Mouse (Mus musculus): ENCODE results near the gene Chchd4. TPM values are rescaled to one million over a fixed set of nuclear protein-coding genes. Genes with fewer than 3 reads are reported as not detected.

Chchd4 gene
- polyA plus RNA-seq, 1 experiment: 14.0 TPM

DNA sequence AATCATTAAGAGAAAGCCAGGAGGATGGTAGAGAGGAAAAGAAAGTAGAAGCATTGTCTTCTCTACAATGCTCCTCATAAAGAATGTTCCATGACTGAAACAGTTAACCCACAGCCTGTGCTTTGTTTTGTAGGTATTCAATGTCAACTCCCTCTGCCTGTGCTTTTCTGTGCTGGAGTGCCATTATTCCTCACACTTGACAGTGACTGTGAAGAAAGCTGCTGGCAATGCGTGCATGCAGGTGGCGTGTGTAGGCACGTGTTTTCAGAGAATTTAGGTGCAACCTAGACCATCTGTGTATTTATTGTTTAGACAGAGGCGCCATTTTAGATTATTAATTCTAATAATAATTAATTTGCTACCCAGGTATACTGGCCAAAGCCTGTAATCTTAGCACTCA is 49.2 kb downstream of the Chchd4 start:
- DNase-seq (ENCODE audit: low read depth): peak; percentile 51

GRCm38 (mm10) chr6:91421629-91422028 is 51.7 kb downstream of the Chchd4 start:
- TF ChIP-seq CTCF (IDR thresholded peaks at IDR 0.05; ENCODE audit: borderline replicate concordance, extremely low read depth, insufficient read depth, insufficient read length) (no peak), POLR2A (IDR thresholded peaks at IDR 0.05; ENCODE audit: borderline replicate concordance, extremely low read depth, insufficient read depth, insufficient read length, poor library complexity, severe bottlenecking) (no peak)
- no peak for DNase-seq (ENCODE audit: low read depth)

More for the DNA sequence above, 49.2 kb downstream of the Chchd4 start:
- TF ChIP-seq CTCF (IDR thresholded peaks at IDR 0.05; ENCODE audit: borderline replicate concordance, extremely low read depth, insufficient read depth, insufficient read length): no peak
- no peak for TF ChIP-seq POLR2A (IDR thresholded peaks at IDR 0.05; ENCODE audit: borderline replicate concordance, extremely low read depth, insufficient read depth, insufficient read length, poor library complexity, severe bottlenecking)

DNA sequence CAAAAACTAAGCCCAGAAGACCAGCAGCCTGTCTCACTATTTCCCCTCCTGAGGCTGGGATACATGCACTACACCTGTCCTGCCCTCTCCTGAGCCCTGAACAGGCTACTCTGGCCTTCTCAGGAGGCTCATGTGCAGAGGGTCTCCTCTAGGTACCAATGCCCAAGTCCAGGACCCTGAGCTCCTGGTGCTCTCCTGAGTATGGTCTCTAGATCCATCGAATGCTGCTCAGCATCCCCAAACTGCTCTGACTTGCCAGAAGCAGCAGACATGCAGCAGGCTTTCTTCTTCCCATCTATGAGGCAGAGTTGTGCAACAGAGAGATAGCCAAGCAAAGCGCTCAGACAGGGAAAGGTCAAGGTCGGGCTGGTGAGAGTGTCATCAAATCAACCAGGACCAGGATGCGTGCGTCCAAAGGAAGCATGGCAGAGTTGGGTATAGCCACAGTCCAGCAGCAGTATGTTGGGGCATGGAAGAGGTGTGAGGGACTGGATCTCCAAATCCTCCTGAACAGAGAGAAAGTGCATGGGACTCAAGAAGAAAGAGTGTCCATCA is 56.0 kb downstream of the Chchd4 start:
- TF ChIP-seq POLR2A (IDR thresholded peaks at IDR 0.05; ENCODE audit: borderline replicate concordance, extremely low read depth, insufficient read depth, insufficient read length, poor library complexity, severe bottlenecking): no peak
- no peak for TF ChIP-seq CTCF (IDR thresholded peaks at IDR 0.05; ENCODE audit: borderline replicate concordance, extremely low read depth, insufficient read depth, insufficient read length)
- DNase-seq (ENCODE audit: low read depth): no peak

DNA sequence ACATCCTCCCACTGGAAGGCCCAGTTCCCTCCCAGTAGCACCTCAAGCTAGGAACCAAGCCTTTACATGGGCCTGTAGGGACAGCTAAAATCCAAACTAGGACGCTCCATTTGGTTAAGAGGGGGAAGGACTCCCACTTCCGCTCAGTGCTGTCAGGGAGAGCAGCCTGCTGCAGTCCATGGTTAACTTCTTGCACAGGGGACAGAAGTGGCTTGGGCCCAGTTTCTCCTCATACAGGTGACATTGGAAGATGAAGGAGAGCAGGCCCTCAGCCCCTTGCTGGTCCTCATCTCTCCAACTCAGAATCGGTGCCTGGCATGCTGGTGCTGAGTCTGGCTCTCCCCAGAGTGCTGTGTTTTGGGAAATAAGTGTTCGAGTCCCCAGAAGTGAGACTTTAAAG is 57.2 kb downstream of the Chchd4 start:
- DNase-seq (ENCODE audit: low read depth): no peak
- TF ChIP-seq CTCF (IDR thresholded peaks at IDR 0.05; ENCODE audit: borderline replicate concordance, extremely low read depth, insufficient read depth, insufficient read length): no peak
- TF ChIP-seq POLR2A (IDR thresholded peaks at IDR 0.05; ENCODE audit: borderline replicate concordance, extremely low read depth, insufficient read depth, insufficient read length, poor library complexity, severe bottlenecking): no peak

DNA sequence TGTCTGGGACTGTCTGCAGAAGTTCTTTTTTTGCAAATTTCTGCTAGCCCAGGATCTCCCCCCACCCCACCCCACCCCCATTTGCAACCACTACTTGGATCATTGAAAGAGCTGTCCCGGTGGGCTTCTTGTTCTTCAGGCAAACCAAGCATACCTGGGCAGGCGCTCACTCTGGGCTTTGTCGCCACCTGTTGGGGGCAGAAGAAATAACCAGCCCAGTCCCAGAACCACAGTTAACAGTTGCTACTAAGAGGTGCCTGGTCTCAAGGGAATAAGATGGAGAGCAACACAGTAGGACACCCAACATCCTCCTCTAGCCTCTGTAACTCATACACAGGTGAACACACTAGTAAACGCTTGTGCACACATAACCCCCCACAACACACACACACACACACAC is 58.5 kb downstream of the Chchd4 start:
- TF ChIP-seq CTCF (IDR thresholded peaks at IDR 0.05; ENCODE audit: borderline replicate concordance, extremely low read depth, insufficient read depth, insufficient read length) (peak; percentile 88), POLR2A (IDR thresholded peaks at IDR 0.05; ENCODE audit: borderline replicate concordance, extremely low read depth, insufficient read depth, insufficient read length, poor library complexity, severe bottlenecking) (no peak)
- peak; percentile 81 for DNase-seq (ENCODE audit: low read depth)

Other genes starting within 250 kb of the Chchd4 start
- gene Wnt7a, start 62.2 kb downstream of the Chchd4 start, polyA plus RNA-seq (2012; rRNA removed): 18.0 and 21.9 TPM in 2 replicates
- gene Tmem43, start 157 bp upstream of the Chchd4 start, polyA plus RNA-seq (2012; rRNA removed): 52.6 and 58.6 TPM in 2 replicates
- 13.9 and 17.3 TPM in 2 replicates for gene Xpc, start 42.3 kb upstream of the Chchd4 start, polyA plus RNA-seq (2012; rRNA removed)
- gene Lsm3, start 42.4 kb upstream of the Chchd4 start, polyA plus RNA-seq (2012; rRNA removed): 87.3 and 117 TPM in 2 replicates
- 67.2 and 96.3 TPM in 2 replicates for gene Slc6a6, start 210.5 kb upstream of the Chchd4 start, polyA plus RNA-seq (2012; rRNA removed)